Mouse (Mus musculus): Measurements from ENCODE around the gene Tcl1.
"Not testable (repeated sequence)": the region's sequence is repeated elsewhere in the genome, so short reads cannot be mapped to it uniquely, and the experiment has no call there.

The Tcl1 gene

DNA sequence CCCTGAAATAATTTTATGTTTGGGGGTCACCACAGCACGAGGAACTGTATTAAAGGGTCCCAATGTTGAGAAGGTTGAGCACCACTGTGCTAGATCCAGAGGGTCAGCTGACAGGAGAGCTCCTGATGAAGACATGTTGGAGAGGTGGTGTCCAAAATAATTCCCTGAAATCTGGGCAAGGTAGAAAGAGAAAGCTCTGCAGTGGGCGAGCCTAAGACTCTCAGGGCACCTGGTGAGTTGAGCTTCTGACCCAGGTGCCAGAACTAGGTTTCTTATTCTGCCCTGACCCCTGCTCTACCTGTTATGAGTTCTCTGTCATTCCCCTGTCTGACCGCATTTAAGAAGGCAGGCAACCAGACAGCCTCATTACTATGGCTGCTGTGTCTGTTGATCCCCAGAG, 46.5 kb downstream of the Tcl1 start, which contains the start of gene Tcl1b5:
Gene Tcl1b5, plus strand, starts transcription at position 301 of the 400 bp plus-strand sequence.
- not testable (repeated sequence) for DNase-seq

DNA sequence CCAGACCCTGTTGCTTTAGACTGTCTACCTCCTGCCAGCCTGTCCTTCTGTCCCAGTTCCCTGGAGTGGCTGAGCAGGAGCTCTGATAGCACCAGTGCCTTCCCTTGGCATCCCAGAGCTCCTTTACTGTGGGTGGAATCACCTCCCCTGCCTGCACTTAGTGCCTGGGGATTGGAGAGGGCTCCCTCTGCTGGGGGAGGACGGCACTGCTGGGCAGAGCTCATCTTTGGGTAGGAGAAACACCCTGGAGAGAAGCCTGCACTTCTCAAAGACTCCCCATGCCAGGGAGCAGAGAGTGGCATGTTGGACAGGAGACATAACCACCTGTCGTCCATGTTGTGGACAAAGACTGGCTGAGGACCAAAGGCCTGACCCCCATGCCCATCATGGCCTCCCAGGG, 48.3 kb downstream of the Tcl1 start:
- DNase-seq, result peak; percentile 9 to 57

DNA sequence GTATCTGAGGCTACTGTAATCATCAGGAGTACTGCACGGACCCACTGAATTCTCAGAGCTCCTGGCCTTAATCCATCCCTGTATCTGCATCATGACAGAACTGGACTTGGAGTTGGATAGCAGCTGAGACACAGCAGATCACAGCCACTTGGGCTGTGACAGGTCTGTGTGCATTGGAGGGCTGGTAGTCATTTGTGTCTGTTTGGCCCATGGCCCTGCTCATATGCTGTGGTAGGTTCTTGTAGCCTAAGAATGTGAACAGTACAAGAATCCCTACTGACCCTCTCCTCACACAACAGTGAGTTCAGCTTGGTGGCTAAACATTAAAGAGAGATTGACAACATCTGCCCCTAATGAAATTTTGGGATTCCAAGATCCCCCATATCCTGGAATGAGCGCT, 49.2 kb downstream of the Tcl1 start:
- DNase-seq, result no peak

Data from spleen, adult 18-20 months (tissue).